Mouse (Mus musculus) bone marrow, adult 2 months (tissue): Measurements from ENCODE around the gene Arl5a. TPM values are rescaled to one million over a fixed set of nuclear protein-coding genes. Genes with fewer than 3 reads are reported as not detected.

Source experiments
- H3K27ac ChIP-seq: fragments of 200-500 bp; 2 replicates; pipeline ENCODE4 v1.5.1; 2012; ENCODE audit warnings: low read depth, mild to moderate bottlenecking, control low read depth, inconsistent platforms, low read length; ENCODE audit not compliant: control insufficient read depth, poor library complexity, insufficient read depth
- H3K4me1 ChIP-seq: fragments of 200-500 bp; 2 replicates; pipeline ENCODE4 v1.6.1; 2011; ENCODE audit warnings: low read length; ENCODE audit not compliant: control insufficient read depth, insufficient read depth
- H3K4me3 ChIP-seq: fragments of 200-500 bp; replicated peaks from 2 replicates; pipeline ENCODE3; 2011; ENCODE audit warnings: mild to moderate bottlenecking, low read depth, low read length, control low read depth; ENCODE audit not compliant: control insufficient read depth
- CTCF ChIP-seq: fragments of 200-500 bp; IDR thresholded peaks from 2 replicates; pipeline ENCODE4 v1.5.1; 2011; ENCODE audit warnings: low read length, control low read depth; ENCODE audit not compliant: control insufficient read depth, insufficient read depth
- POLR2A ChIP-seq: fragments of 200-500 bp; IDR thresholded peaks from 2 replicates; pipeline ENCODE4 v1.6.1; 2011; ENCODE audit warnings: low read depth, mild to moderate bottlenecking, control low read depth, low read length, borderline replicate concordance; ENCODE audit not compliant: control insufficient read depth
- WGBS: fragments of 180-500 bp; shearing (Covaris S2); methylation state at CpG from one replicate; pipeline ENCODE4 v1.1.7; 2018; 5-methylcytosine and 5-hydroxymethylcytosine counted together
- polyA plus RNA-seq: library from polyadenylated mRNA; stranded (reverse); fragments of >200 nt; gene quantifications from 2 replicates; pipeline ENCODE4 v1.2.4, GENCODE M21; 2011; ENCODE audit warnings: low replicate concordance; ENCODE audit not compliant: missing spikeins, insufficient read depth, insufficient read length

The Arl5a gene
- polyA plus RNA-seq, 1 experiment, result 13.9 TPM

DNA sequence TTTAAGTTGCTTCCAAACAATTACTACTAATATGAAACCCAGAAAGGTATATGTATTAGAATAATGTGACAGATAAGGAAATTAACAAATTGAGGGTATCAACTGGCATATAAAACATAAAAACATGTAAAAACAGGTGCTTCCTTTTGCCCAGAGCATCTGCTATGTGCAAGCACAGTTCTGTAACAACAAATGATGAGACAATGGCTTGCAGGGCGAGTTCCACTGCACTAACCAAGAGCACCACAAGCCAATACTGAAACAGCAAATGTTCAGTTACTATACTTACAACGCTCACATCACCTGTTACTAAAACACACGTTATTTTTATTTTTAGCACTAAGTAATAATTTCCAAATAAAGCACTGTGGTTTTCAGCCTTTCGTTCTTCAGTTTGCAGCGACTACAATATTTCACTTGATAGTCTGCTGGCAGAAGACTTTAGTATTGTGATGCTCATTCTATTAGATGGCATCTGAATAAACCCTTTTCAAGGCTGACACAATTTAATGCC is 12.1 kb downstream of the Arl5a start:
- TF ChIP-seq CTCF, result no peak
- no peak for TF ChIP-seq POLR2A
- Histone ChIP-seq H3K4me3 (no peak overlapping the region), H3K4me1 (no peaks in the 10 kb centered on the region), H3K27ac (no peak overlapping the region)
- WGBS, result 74% methylated on average over 5 of the region's 5 CpGs

- no peak overlapping the region for H3K4me3 ChIP-seq
- H3K27ac ChIP-seq, result no peak overlapping the region
- H3K4me1 ChIP-seq, result no peaks in the 10 kb centered on the region
- 51% methylated on average over 1 of the region's 1 CpGs for WGBS
- TF ChIP-seq POLR2A, result no peak
- TF ChIP-seq CTCF, result no peak
Observed at GRCm38 (mm10) chr2:52406480-52406879, 18.2 kb downstream of the Arl5a start.

DNA sequence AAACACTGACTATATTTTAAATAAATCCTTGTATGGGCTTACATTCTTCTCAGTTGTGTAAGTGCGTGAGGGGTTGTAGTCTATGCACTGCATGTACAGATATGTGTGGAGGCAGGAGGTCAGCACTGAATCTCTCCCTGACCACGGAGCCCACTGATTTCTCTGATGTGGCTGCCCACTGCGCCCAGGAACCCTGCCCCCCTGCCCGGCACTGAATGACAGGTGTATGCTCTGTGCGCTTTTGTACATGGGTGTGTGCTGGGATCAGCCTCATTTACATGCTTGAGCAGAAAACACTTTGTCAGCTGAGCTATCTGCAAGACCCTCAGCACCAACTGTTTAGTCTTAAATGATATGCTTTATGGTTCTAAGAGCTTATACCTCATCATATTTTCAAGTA is 19.5 kb downstream of the Arl5a start:
- TF ChIP-seq POLR2A, result no peak
- H3K4me3 ChIP-seq, result no peak overlapping the region
- 92% methylated on average over 5 of the region's 5 CpGs for WGBS
- no peaks in the 10 kb centered on the region for H3K4me1 ChIP-seq
- H3K27ac ChIP-seq, result no peak overlapping the region

DNA sequence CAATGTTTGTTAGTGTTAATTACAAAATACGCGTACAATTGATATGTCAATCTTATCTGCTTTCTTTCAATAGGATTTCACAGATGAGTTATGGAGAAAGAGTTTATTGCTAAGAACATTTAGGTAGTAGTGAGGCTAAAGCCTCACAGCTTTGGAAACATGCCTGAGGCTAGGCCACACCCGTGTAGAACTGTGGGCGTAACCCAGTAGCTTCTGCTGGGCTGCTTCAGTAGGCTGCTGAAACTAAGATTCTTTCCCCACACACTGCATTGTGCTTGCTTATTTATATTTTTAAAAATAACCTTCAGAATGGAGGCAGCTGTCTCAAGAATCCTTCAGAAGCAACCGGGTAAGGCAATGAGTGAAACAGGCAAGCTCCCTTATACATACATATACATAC is 30.2 kb downstream of the Arl5a start:
- TF ChIP-seq POLR2A (no peak), CTCF (no peak)
- H3K27ac ChIP-seq, result no peak overlapping the region
- WGBS, result 71% methylated on average over 5 of the region's 5 CpGs
- H3K4me1 ChIP-seq, result no peaks in the 10 kb centered on the region
- H3K4me3 ChIP-seq, result no peak overlapping the region

GRCm38 (mm10) chr2:52390415-52390975 is 34.2 kb downstream of the Arl5a start:
- no peak overlapping the region for H3K27ac ChIP-seq
- no peak overlapping the region for H3K4me3 ChIP-seq
- no peaks in the 10 kb centered on the region for H3K4me1 ChIP-seq
- TF ChIP-seq CTCF (no peak), POLR2A (no peak)
- 80% methylated on average over 2 of the region's 2 CpGs for WGBS

DNA sequence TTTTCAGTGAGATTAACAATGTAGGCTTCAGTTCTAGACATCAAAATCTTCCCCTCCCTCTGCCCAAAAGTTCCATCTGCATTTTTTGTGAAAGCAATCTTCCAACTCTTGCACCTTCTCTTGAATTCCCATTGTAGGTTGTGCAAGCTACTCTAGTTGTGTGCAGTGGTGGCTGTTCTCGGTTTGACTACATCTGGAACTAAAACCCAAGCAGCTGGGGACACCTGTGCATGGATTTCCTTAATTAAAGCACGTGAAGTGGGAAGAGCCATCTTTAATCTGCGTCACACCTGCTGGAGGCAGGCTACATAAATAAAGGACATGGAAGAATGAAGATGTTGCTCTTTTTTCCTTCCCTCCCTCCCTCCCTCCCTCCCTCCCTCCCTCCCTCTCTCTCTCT is 34.7 kb downstream of the Arl5a start:
- H3K27ac ChIP-seq, result no peak overlapping the region
- 77% methylated on average over 3 of the region's 3 CpGs for WGBS
- H3K4me1 ChIP-seq, result no peaks in the 10 kb centered on the region
- TF ChIP-seq CTCF, result no peak
- TF ChIP-seq POLR2A, result no peak
- H3K4me3 ChIP-seq, result no peak overlapping the region

DNA sequence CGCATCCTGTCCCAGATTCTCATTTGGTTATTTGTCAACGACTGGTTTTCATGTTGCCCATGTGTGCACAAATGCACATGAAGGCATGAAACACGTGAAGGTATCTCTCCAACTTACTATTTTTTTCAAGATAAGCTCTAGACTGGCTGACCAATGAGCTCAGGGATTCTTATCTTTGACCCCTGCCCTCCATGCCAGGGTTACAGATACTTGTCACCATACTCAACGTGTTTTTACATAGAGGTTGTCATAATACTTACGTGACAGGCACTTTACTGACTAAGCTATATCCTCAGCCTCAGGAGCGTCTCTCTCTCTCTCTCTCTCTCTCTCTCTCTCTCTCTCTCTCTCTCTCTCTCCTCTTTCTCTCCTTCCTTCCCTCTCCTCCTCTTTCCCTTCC is 38.2 kb downstream of the Arl5a start:
- Histone ChIP-seq H3K4me3 (no peak overlapping the region), H3K4me1 (no peaks in the 10 kb centered on the region), H3K27ac (no peak overlapping the region)
- 75% methylated on average over 6 of the region's 6 CpGs for WGBS
- TF ChIP-seq CTCF (no peak), POLR2A (no peak)

- 56% methylated on average over 7 of the region's 7 CpGs for WGBS
- no peak overlapping the region for H3K4me3 ChIP-seq
- TF ChIP-seq CTCF (no peak), POLR2A (no peak)
- no peak overlapping the region for H3K27ac ChIP-seq
- H3K4me1 ChIP-seq, result no peaks in the 10 kb centered on the region
Observed at GRCm38 (mm10) chr2:52386037-52386436, 38.7 kb downstream of the Arl5a start.

GRCm38 (mm10) chr2:52378848-52379261 is 45.8 kb downstream of the Arl5a start:
- Histone ChIP-seq H3K4me1 (no peaks in the 10 kb centered on the region), H3K27ac (no peak overlapping the region), H3K4me3 (no peak overlapping the region)
- 24% methylated on average over 10 of the region's 10 CpGs for WGBS
- no peak for TF ChIP-seq CTCF
- TF ChIP-seq POLR2A, result no peak
